Mouse (Mus musculus) retina, embryonic 14.5 days (tissue): ENCODE data around the gene Rasgef1a.

ENCODE experiments used
- DNase-seq: peaks from one replicate; pipeline ENCODE4 v3.0.0-alpha.2; 2015; ENCODE audit warnings: low spot score

Rasgef1a gene

DNA sequence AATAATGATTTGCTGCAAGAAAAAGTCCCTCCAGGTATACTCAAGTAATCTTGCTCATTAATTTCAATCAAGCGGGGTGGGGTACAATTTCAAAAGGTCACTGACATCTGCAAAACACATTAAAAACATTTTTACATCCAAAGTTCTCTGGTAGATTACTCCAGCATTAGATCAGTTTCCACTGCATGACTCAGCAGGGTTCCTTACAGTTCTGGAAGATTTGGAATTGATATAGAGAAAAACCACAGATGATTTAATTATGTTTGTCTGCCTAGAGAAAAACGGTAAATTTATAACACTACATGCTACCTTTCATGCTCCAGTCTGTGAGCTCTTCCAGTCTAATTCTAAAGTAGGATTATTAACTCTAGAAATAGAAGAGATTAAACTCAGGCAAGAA, 118.8 kb downstream of the Rasgef1a start:
- DNase-seq, result no peak

DNA sequence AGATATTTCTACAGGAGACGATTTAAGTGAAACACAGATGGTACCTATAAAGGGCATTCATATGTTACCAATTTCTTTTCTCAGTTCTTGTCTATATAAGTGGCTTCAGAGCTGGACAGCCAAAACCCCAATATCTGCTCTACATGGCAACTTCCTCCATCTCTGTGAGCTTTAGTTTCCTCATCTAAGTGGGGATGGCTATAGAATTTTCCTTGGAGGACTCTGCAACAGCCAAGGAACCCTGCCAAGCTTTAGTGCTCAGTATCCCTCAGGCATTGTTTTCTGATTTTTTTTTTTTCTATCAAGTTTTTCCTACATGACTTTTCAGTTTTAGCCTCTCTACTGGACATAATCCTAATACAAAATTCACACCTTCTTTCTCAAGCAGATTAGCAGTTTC, 123.2 kb downstream of the Rasgef1a start:
- no peak for DNase-seq

GRCm38 (mm10) chr6:118137148-118137547, 125.9 kb downstream of the Rasgef1a start:
- DNase-seq, result no peak

DNA sequence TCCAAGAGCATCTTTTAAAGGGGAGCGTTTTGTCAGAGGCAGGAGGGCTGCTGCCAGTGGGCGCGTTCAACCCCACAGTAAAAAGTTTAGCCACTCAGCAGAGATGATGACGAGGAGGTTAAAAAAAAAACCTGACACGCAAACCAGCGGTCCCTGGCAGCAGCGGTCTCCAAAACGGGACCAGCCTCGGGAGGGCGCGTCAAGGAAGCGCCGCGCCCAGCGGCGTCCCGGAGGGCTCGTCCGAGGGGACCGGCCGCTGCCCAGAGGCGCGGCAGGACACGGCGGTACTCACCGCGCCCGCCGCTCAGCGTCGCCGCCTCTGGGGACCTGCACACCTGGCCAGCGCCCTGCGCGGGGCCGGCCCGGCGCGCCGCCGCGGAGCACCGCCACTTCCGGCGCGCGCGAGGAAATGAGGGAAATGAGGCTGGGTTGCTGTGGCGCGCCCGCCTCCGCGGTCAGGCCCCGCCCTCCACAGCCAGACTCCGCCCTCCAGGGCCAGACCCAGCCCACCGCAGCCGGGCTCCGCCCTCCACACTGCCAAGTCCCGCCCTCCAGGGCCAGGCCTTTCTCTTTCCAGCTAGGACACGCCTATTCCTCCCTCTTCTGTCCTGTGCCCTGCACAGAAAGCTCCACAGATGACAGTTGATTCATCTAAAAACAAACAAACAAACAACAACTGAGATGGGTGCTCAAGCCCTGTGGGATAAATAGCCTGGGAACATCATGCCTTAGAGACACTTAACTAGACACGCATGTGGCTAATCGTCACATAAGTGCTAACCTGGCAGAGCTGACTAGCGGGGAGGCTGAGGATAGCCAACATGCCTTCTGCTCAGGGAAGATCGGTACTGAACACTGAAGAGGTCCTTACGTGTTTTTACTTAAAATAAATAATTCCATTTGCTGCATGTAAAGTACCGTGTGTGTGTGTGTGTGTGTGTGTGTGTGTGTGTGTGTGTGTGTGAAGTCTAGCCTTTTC, 127.8 kb downstream of the Rasgef1a start, which contains the start of gene Csgalnact2:
Csgalnact2 (minus strand) TSS at position 410 of the 979 bp plus-strand sequence.
- DNase-seq, result peak; percentile 97

DNA sequence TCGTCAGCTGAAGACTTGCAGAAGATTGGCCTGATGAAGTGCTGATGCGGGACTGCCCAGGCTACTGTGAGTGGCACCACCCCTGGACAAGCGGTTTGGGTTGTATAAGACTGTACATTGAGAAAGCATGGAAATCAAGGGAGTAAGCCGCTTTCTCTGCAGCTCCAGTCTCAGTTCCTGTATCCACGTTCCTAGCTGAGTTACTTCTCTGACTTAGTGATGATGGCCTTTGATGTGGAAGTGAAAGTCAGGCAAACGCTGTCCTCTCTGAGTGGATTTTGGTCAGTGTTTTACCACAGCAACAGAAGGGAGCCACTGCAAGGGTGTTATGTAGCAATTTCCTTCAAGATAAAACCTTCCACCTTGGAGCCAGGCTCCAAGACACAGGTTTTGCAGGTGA, 129.7 kb downstream of the Rasgef1a start:
- no peak for DNase-seq
